Mouse (Mus musculus): ENCODE measurements around the gene Pbx1. TPM values are rescaled to one million over a fixed set of nuclear protein-coding genes. Genes with fewer than 3 reads are reported as not detected.
"Not testable (repeated sequence)": the region's sequence is repeated elsewhere in the genome, so short reads cannot be mapped to it uniquely, and the experiment has no call there.

The Pbx1 gene
- total RNA-seq (2014; rRNA removed) (44.4 and 51.6 TPM in 2 replicates), polyA plus RNA-seq (2015; fragmentation: Nextera tagmentation; extraction: Ambion mirVana) (33.5 and 37.6 TPM in 2 replicates)

GRCm38 (mm10) chr1:168432232-168432280 lies at the start of gene Pbx1:
Gene Pbx1, minus strand, starts transcription at chr1:168432270.
- peak within 1 kb of the TSS; percentile 96 for H3K27ac ChIP-seq
- H3K9me3 ChIP-seq (ENCODE audit: low read length); DNase-seq (ENCODE audit: low spot score); ATAC-seq; H3K36me3 ChIP-seq (ENCODE audit: insufficient read depth, low read length); H3K4me1 ChIP-seq (ENCODE audit: insufficient read depth, low read length); H3K27me3 ChIP-seq (ENCODE audit: insufficient read depth, low read length): not testable (repeated sequence)
- H3K4me3 ChIP-seq (ENCODE audit: low read length), result peak within 1 kb of the TSS; percentile 91
- peak within 1 kb of the TSS; percentile 85 for H3K9ac ChIP-seq (replicated peaks; ENCODE audit: low read length)
- peak within 1 kb of the TSS; percentile 73 for H3K4me2 ChIP-seq (ENCODE audit: low read depth, low read length)

GRCm38 (mm10) chr1:168479626-168480025 lies 47.6 kb upstream of the Pbx1 start:
- no peak overlapping the region for H3K4me3 ChIP-seq (ENCODE audit: low read length)
- ATAC-seq, result no peak
- peaks cover 13% of the 10 kb centered on the region; the same call in 1 of the 2 replicates for H3K4me1 ChIP-seq (ENCODE audit: insufficient read depth, low read length)
- H3K4me2 ChIP-seq (ENCODE audit: low read depth, low read length), result no peak overlapping the region
- no peak overlapping the region for H3K27ac ChIP-seq
- H3K9me3 ChIP-seq (ENCODE audit: low read length), result no peaks in the 10 kb centered on the region
- WGBS, result 80% methylated on average over 8 of the region's 8 CpGs
- DNase-seq (ENCODE audit: low spot score), result no peak
- no peaks in the 10 kb centered on the region for H3K27me3 ChIP-seq (ENCODE audit: insufficient read depth, low read length)
- no peak overlapping the region for H3K9ac ChIP-seq (replicated peaks; ENCODE audit: low read length)
- H3K36me3 ChIP-seq (ENCODE audit: insufficient read depth, low read length), result no peaks in the 10 kb centered on the region
- no peak for TF ChIP-seq CTCF (IDR thresholded peaks at IDR 0.05; ENCODE audit: low read depth)

- H3K27me3 ChIP-seq (ENCODE audit: insufficient read depth, low read length), result no peaks in the 10 kb centered on the region
- no peak overlapping the region for H3K27ac ChIP-seq
- 74% methylated on average over 2 of the region's 2 CpGs for WGBS
- no peaks in the 10 kb centered on the region for H3K9me3 ChIP-seq (ENCODE audit: low read length)
- H3K4me3 ChIP-seq (ENCODE audit: low read length), result no peak overlapping the region
- H3K4me1 ChIP-seq (ENCODE audit: insufficient read depth, low read length), result peaks cover 15% of the 10 kb centered on the region; the same call in 1 of the 2 replicates
- TF ChIP-seq CTCF (IDR thresholded peaks at IDR 0.05; ENCODE audit: low read depth), result no peak
- no peak overlapping the region for H3K9ac ChIP-seq (replicated peaks; ENCODE audit: low read length)
- no peaks in the 10 kb centered on the region for H3K36me3 ChIP-seq (ENCODE audit: insufficient read depth, low read length)
- no peak for ATAC-seq
- no peak for DNase-seq (ENCODE audit: low spot score)
- no peak overlapping the region for H3K4me2 ChIP-seq (ENCODE audit: low read depth, low read length)
Measured at GRCm38 (mm10) chr1:168478829-168479228, 46.8 kb upstream of the Pbx1 start.

GRCm38 (mm10) chr1:168476917-168477316 lies 44.8 kb upstream of the Pbx1 start:
- Histone ChIP-seq H3K4me1 (ENCODE audit: insufficient read depth, low read length) (peaks cover 15% of the 10 kb centered on the region; the same call in 1 of the 2 replicates), H3K4me3 (ENCODE audit: low read length) (no peak overlapping the region), H3K4me2 (ENCODE audit: low read depth, low read length) (no peak overlapping the region), H3K9ac (replicated peaks; ENCODE audit: low read length) (no peak overlapping the region), H3K27me3 (ENCODE audit: insufficient read depth, low read length) (no peaks in the 10 kb centered on the region), H3K27ac (no peak overlapping the region), H3K9me3 (ENCODE audit: low read length) (no peaks in the 10 kb centered on the region), H3K36me3 (ENCODE audit: insufficient read depth, low read length) (no peaks in the 10 kb centered on the region)
- no peak for TF ChIP-seq CTCF (IDR thresholded peaks at IDR 0.05; ENCODE audit: low read depth)
- ATAC-seq, result no peak
- WGBS, result 40% methylated on average over 3 of the region's 3 CpGs
- DNase-seq (ENCODE audit: low spot score), result no peak

- no peaks in the 10 kb centered on the region for H3K36me3 ChIP-seq (ENCODE audit: insufficient read depth, low read length)
- no peak overlapping the region for H3K4me3 ChIP-seq (ENCODE audit: low read length)
- H3K4me1 ChIP-seq (ENCODE audit: insufficient read depth, low read length), result peaks cover 15% of the 10 kb centered on the region; the same call in 1 of the 2 replicates
- H3K9ac ChIP-seq (replicated peaks; ENCODE audit: low read length), result no peak overlapping the region
- 35% methylated on average over 14 of the region's 14 CpGs for WGBS
- H3K4me2 ChIP-seq (ENCODE audit: low read depth, low read length), result 0 out of 2 replicates have a peak overlapping the region, but pooled peaks have one; percentile 25
- TF ChIP-seq CTCF (IDR thresholded peaks at IDR 0.05; ENCODE audit: low read depth), result no peak
- no peaks in the 10 kb centered on the region for H3K9me3 ChIP-seq (ENCODE audit: low read length)
- ATAC-seq (peak; percentile 51; the same call in 1 of the 2 replicates), DNase-seq (ENCODE audit: low spot score) (peak; percentile 72)
- no peaks in the 10 kb centered on the region for H3K27me3 ChIP-seq (ENCODE audit: insufficient read depth, low read length)
- H3K27ac ChIP-seq, result no peak overlapping the region
Measured at GRCm38 (mm10) chr1:168476216-168476897, 44.3 kb upstream of the Pbx1 start.

GRCm38 (mm10) chr1:168475579-168476208 lies 43.6 kb upstream of the Pbx1 start:
- Histone ChIP-seq H3K27ac (no peak overlapping the region), H3K9me3 (ENCODE audit: low read length) (no peaks in the 10 kb centered on the region), H3K36me3 (ENCODE audit: insufficient read depth, low read length) (no peaks in the 10 kb centered on the region), H3K27me3 (ENCODE audit: insufficient read depth, low read length) (no peaks in the 10 kb centered on the region), H3K4me2 (ENCODE audit: low read depth, low read length) (peak overlapping the region; percentile 25; the same call in 1 of the 2 replicates), H3K9ac (replicated peaks; ENCODE audit: low read length) (no peak overlapping the region), H3K4me3 (ENCODE audit: low read length) (no peak overlapping the region), H3K4me1 (ENCODE audit: insufficient read depth, low read length) (peaks cover 15% of the 10 kb centered on the region; the same call in 1 of the 2 replicates)
- no peak for TF ChIP-seq CTCF (IDR thresholded peaks at IDR 0.05; ENCODE audit: low read depth)
- WGBS, result 58% methylated on average over 17 of the region's 17 CpGs
- ATAC-seq (peak; percentile 43), DNase-seq (ENCODE audit: low spot score) (peak; percentile 37)
